Mouse (Mus musculus): ENCODE results near the gene Eif3i. TPM values are rescaled to one million over a fixed set of nuclear protein-coding genes. Genes with fewer than 3 reads are reported as not detected.
A peak's percentile ranks its signal among the peaks of the same experiment; 100 is the strongest.

The Eif3i gene
- polyA plus RNA-seq, 1 experiment from 2014 or later = 288 TPM

DNA sequence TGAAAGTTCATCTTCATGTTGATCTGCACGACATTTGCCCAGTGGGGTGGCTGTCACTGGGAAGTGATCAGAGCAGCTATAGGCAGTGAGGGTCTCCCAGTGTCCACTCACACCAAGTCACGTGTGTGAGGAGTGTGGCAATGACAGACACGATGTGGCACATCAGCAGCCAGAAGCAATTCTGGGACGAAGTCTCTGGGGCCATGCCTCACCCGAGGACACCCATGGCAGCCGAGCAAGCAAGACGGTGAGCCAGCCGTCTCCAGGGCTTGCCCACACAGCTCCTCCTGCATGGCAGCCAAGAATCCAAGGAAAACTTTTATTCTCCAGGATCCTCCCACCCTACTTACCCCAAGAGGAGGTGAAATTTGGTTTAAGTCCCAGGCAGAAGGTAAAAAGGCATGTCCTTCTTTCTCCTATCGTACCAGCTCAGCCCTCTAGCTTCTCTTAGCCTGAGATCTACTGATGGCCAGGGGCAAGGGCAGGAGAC lies 15.4 kb upstream of the Eif3i start:
- 90% methylated on average over 9 of the region's 9 CpGs for WGBS
- ATAC-seq (ENCODE audit: low read depth) (no peak), DNase-seq (ENCODE audit: low spot score) (no peak)
- no peak overlapping the region for H3K9ac ChIP-seq (ENCODE audit: low read depth, low read length)
- H3K36me3 ChIP-seq (ENCODE audit: control insufficient read depth, insufficient read depth, low read length) = peaks cover 23% of the 10 kb centered on the region
- no peak overlapping the region for H3K4me3 ChIP-seq (ENCODE audit: low read depth, low read length)
- no peak overlapping the region for H3K4me2 ChIP-seq (ENCODE audit: low read depth, low read length)
- H3K27ac ChIP-seq (replicated peaks; ENCODE audit: low read depth, low read length) = no peak overlapping the region
- H3K27me3 ChIP-seq (replicated peaks; ENCODE audit: control insufficient read depth, insufficient read depth, low read length) = no peaks in the 10 kb centered on the region
- no peaks in the 10 kb centered on the region for H3K9me3 ChIP-seq (ENCODE audit: control insufficient read depth, low read length)
- H3K4me1 ChIP-seq (ENCODE audit: control insufficient read depth, insufficient read depth, low read length) = peaks cover 5% of the 10 kb centered on the region; the same call in 1 of the 2 replicates

DNA sequence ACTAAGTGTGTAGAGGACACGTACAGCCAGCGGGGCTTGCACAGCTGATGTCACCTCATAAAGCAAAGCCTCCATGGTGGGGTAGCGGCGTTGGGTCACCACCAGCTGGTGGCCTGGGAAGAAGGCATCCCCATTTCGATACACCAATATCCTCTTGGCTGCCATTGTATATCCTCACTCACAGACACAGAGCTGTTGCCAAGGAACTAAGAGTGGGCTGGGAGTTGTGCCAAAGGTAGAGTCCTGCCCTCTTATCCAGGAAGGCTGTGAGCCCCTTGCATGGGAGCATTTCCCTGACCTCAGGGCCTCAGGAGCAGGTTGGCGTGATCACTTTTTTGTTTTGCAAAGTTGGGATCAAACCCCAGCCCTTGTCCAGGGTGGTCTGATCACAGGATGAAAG lies 13.6 kb upstream of the Eif3i start, which contains the start of gene Dcdc2b:
TSS of gene Dcdc2b (minus strand) at position 165 of the 400 bp plus-strand sequence.
- no peak for DNase-seq (ENCODE audit: low spot score)
- H3K4me3 ChIP-seq (ENCODE audit: low read depth, low read length) = no peak within 1 kb of the TSS
- 83% methylated on average over 6 of the region's 6 CpGs for whole genome bisulfite sequencing

DNA sequence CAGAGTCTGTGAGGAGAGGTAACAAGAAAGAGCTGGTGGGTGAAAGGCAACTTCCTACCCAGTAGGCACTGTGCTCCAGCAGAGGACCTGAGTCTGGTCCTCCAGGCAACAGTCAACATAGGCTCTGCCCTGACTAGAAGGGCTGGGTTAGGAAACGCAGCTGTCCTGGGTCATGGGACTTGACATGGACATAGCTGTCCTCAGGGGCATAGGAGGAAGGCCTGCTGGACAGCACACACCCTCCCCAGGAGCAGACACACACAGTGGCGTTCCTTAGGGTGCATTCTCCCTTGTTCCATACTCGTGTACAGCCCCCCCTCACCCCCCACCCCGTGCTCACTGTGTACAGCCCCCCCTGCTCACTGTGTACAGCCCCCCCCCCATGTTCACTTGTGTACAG lies 10.0 kb upstream of the Eif3i start:
- H3K4me2 ChIP-seq (ENCODE audit: low read depth, low read length) = no peak overlapping the region
- H3K4me1 ChIP-seq (ENCODE audit: control insufficient read depth, insufficient read depth, low read length) = no peaks in the 10 kb centered on the region
- H3K27ac ChIP-seq (replicated peaks; ENCODE audit: low read depth, low read length) = no peak overlapping the region
- no peak overlapping the region for H3K9ac ChIP-seq (ENCODE audit: low read depth, low read length)
- DNase-seq (ENCODE audit: low spot score) = no peak
- peak; percentile 16; the same call in 1 of the 2 replicates for ATAC-seq (ENCODE audit: low read depth)
- H3K4me3 ChIP-seq (ENCODE audit: low read depth, low read length) = no peak overlapping the region
- H3K27me3 ChIP-seq (replicated peaks; ENCODE audit: control insufficient read depth, insufficient read depth, low read length) = no peaks in the 10 kb centered on the region
- peaks cover 29% of the 10 kb centered on the region for H3K36me3 ChIP-seq (ENCODE audit: control insufficient read depth, insufficient read depth, low read length)
- WGBS = 70% methylated on average over 4 of the region's 4 CpGs
- H3K9me3 ChIP-seq (ENCODE audit: control insufficient read depth, low read length) = no peaks in the 10 kb centered on the region

More for the DNA sequence above, 13.6 kb upstream of the Eif3i start, which contains the start of gene Dcdc2b:
- Histone ChIP-seq H3K9ac (ENCODE audit: low read depth, low read length) (no peak within 1 kb of the TSS), H3K36me3 (ENCODE audit: control insufficient read depth, insufficient read depth, low read length) (peaks cover 23% of the 10 kb centered on the region), H3K4me2 (ENCODE audit: low read depth, low read length) (no peak within 1 kb of the TSS), H3K27ac (replicated peaks; ENCODE audit: low read depth, low read length) (no peak within 1 kb of the TSS), H3K4me1 (ENCODE audit: control insufficient read depth, insufficient read depth, low read length) (peaks cover 5% of the 10 kb centered on the region; the same call in 1 of the 2 replicates), H3K27me3 (replicated peaks; ENCODE audit: control insufficient read depth, insufficient read depth, low read length) (no peaks in the 10 kb centered on the region), H3K9me3 (ENCODE audit: control insufficient read depth, low read length) (no peaks in the 10 kb centered on the region)
- no peak for ATAC-seq (ENCODE audit: low read depth)

DNA sequence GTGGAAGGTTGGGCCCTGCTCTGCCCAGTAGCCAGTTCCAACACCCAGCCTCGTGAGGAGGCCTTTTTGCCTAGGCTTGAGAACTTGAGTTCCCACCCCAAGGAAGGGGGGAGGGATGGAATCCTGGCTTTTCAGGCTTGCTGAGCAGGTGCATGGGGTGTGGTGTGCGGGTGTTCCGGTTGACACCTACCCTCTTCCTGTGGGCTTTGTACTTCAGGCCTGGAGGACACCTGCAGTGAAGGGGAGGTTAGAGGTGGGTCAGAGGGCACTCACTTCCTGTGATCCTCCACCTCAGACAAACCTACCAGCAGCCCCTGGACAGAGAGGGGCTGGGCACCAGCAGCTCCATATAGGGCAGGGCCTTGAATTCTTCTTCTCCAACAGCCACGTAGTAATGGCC lies 9.6 kb upstream of the Eif3i start:
- no peak overlapping the region for H3K9ac ChIP-seq (ENCODE audit: low read depth, low read length)
- no peak for DNase-seq (ENCODE audit: low spot score)
- no peaks in the 10 kb centered on the region for H3K27me3 ChIP-seq (replicated peaks; ENCODE audit: control insufficient read depth, insufficient read depth, low read length)
- H3K9me3 ChIP-seq (ENCODE audit: control insufficient read depth, low read length) = no peaks in the 10 kb centered on the region
- no peak overlapping the region for H3K4me2 ChIP-seq (ENCODE audit: low read depth, low read length)
- H3K36me3 ChIP-seq (ENCODE audit: control insufficient read depth, insufficient read depth, low read length) = peaks cover 33% of the 10 kb centered on the region
- no peak overlapping the region for H3K4me3 ChIP-seq (ENCODE audit: low read depth, low read length)
- 94% methylated on average over 4 of the region's 4 CpGs for WGBS
- no peaks in the 10 kb centered on the region for H3K4me1 ChIP-seq (ENCODE audit: control insufficient read depth, insufficient read depth, low read length)
- H3K27ac ChIP-seq (replicated peaks; ENCODE audit: low read depth, low read length) = no peak overlapping the region
- no peak for ATAC-seq (ENCODE audit: low read depth)

DNA sequence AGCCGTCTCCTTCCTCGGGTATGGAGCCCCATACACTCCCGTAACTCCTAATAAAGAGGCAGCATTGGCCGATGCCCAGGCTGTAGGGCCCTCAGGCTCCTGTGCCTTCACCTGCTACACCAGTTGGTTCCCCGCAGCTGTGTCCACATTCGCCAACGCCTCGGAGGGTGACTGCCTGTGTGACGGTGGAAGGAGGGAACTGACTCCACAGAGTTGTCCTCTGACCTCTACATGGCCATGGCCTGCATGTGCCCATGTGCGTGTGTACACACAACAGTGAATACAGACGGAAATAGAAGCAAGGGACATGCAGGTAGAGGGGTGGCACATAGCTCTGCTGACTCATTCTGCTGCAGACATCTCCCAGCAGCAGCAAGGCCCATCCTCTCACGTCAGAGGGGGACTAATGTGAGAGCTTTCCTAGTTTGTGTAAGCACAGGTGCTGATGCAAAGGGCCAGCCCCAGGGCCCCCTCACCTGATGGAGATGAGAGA lies 8.7 kb upstream of the Eif3i start:
- Histone ChIP-seq H3K9ac (ENCODE audit: low read depth, low read length) (no peak overlapping the region), H3K27me3 (replicated peaks; ENCODE audit: control insufficient read depth, insufficient read depth, low read length) (no peaks in the 10 kb centered on the region), H3K4me3 (ENCODE audit: low read depth, low read length) (no peak overlapping the region), H3K27ac (replicated peaks; ENCODE audit: low read depth, low read length) (no peak overlapping the region), H3K4me1 (ENCODE audit: control insufficient read depth, insufficient read depth, low read length) (no peaks in the 10 kb centered on the region), H3K9me3 (ENCODE audit: control insufficient read depth, low read length) (no peaks in the 10 kb centered on the region), H3K36me3 (ENCODE audit: control insufficient read depth, insufficient read depth, low read length) (peaks cover 40% of the 10 kb centered on the region), H3K4me2 (ENCODE audit: low read depth, low read length) (no peak overlapping the region)
- no peak; the same call in 1 of the 2 replicates for ATAC-seq (ENCODE audit: low read depth)
- 77% methylated on average over 12 of the region's 12 CpGs for WGBS
- no peak for DNase-seq (ENCODE audit: low spot score)

DNA sequence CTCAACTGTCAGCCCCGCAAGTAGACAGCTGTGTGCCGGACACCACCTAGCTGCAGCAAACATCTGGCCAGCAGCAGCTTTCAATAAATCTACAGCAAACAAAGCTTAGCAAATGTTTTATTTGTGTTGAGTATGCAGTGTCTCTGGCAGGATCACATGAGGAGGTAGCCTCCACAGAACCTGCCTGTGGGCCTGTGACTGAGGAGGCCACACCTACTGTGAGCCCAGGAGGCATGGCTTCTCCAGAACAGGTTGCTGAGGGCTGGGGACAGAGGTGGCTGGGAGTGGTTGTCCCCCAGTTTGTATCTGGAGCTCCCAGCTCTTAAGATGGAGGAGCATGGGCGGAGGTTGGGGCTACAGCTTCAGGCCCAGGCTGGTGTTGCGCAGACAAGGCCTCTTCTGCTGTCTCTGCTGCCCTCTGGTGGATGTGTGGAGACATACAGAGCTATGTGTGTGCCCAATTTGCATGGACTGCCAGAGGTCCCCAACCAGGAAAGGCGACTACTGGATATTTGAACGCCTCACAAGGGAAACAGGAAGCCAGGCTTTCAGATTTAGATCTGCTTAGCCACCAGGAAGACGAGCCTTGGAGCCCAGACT lies 8.1 kb upstream of the Eif3i start:
- Histone ChIP-seq H3K9ac (ENCODE audit: low read depth, low read length) (peak overlapping the region; percentile 37; the same call in 1 of the 2 replicates), H3K27ac (replicated peaks; ENCODE audit: low read depth, low read length) (no peak overlapping the region; the same call in 1 of the 2 replicates), H3K27me3 (replicated peaks; ENCODE audit: control insufficient read depth, insufficient read depth, low read length) (no peaks in the 10 kb centered on the region), H3K36me3 (ENCODE audit: control insufficient read depth, insufficient read depth, low read length) (peaks cover 44% of the 10 kb centered on the region), H3K4me1 (ENCODE audit: control insufficient read depth, insufficient read depth, low read length) (no peaks in the 10 kb centered on the region), H3K9me3 (ENCODE audit: control insufficient read depth, low read length) (no peaks in the 10 kb centered on the region), H3K4me2 (ENCODE audit: low read depth, low read length) (no peak overlapping the region), H3K4me3 (ENCODE audit: low read depth, low read length) (no peak overlapping the region)
- DNase-seq (ENCODE audit: low spot score) (peak; percentile 90), ATAC-seq (ENCODE audit: low read depth) (peak; percentile 90)
- WGBS = 31% methylated on average over 7 of the region's 7 CpGs

DNA sequence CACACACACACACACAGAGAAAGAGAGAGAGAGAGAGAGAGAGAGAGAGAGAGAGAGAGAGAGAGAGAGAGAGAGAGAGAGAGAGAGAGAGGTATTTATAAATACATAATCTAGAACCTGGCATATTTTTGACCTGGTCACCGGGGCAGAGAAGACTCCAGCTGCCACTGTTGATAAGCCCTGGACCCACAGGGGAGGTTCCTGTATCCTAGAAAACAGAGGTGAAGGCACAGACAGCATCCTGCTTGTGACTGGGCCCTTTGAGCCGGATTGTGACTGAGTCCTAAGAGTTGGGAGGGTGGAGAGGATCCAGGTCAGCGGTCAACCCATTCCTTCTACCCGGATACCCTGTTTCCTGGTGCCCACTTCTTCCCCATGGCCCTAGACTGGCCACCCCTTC lies 11.6 kb downstream of the Eif3i start:
- WGBS = 68% methylated on average over 4 of the region's 4 CpGs
- no peaks in the 10 kb centered on the region for H3K9me3 ChIP-seq (ENCODE audit: control insufficient read depth, low read length)
- H3K27me3 ChIP-seq (replicated peaks; ENCODE audit: control insufficient read depth, insufficient read depth, low read length) = no peaks in the 10 kb centered on the region
- DNase-seq (ENCODE audit: low spot score) = no peak
- no peak overlapping the region for H3K4me3 ChIP-seq (ENCODE audit: low read depth, low read length)
- H3K27ac ChIP-seq (replicated peaks; ENCODE audit: low read depth, low read length) = no peak overlapping the region
- no peak overlapping the region for H3K9ac ChIP-seq (ENCODE audit: low read depth, low read length)
- H3K36me3 ChIP-seq (ENCODE audit: control insufficient read depth, insufficient read depth, low read length) = peaks cover 41% of the 10 kb centered on the region
- ATAC-seq (ENCODE audit: low read depth) = no peak
- H3K4me2 ChIP-seq (ENCODE audit: low read depth, low read length) = no peak overlapping the region
- no peaks in the 10 kb centered on the region; the same call in 1 of the 2 replicates for H3K4me1 ChIP-seq (ENCODE audit: control insufficient read depth, insufficient read depth, low read length)

DNA sequence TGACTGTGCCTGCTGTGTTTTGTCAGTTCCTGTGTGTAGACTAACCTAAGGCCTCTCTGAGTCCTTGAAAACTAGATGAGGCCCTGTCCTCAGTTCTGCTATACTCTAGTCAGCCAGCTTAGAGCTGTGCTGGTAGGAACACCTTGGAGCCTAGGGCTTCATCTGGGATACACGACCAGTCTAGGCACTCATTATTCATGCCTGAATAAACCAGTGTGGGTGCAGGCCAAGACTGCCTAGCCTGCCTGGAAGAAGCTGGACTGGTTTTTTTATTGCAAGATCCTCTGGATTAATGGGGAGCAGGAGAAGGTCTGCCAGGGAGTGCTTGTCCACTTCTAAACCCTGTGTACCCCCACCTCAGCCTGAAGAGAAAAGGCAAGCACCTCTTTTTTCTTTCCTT lies 13.5 kb downstream of the Eif3i start:
- peak; percentile 12 for DNase-seq (ENCODE audit: low spot score)
- WGBS = 40% methylated on average over 1 of the region's 1 CpGs

DNA sequence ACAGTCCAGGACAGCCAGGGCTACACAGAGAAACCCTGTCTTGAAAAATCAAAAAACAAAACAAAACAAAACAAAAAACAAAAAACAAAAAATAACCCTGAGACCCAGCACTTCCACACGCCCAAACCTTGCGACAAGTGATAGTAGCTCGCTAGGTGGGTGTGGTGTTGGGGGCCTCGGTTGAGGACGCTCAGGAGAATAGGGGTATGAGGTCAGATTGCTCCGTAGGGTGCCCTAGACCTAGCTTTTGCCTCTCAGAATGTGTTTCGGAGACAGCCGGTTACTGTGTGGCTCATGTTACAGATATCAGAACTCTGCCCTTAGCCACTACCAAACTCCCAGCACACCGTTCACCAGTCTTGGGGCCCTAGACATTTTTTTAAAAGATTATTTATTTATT lies 14.7 kb downstream of the Eif3i start:
- 71% methylated on average over 9 of the region's 9 CpGs for WGBS
- Histone ChIP-seq H3K27me3 (replicated peaks; ENCODE audit: control insufficient read depth, insufficient read depth, low read length) (no peaks in the 10 kb centered on the region), H3K9ac (ENCODE audit: low read depth, low read length) (no peak overlapping the region), H3K4me1 (ENCODE audit: control insufficient read depth, insufficient read depth, low read length) (no peaks in the 10 kb centered on the region; the same call in 1 of the 2 replicates), H3K4me2 (ENCODE audit: low read depth, low read length) (peak overlapping the region; percentile 68; the same call in 1 of the 2 replicates), H3K27ac (replicated peaks; ENCODE audit: low read depth, low read length) (no peak overlapping the region), H3K9me3 (ENCODE audit: control insufficient read depth, low read length) (no peaks in the 10 kb centered on the region), H3K36me3 (ENCODE audit: control insufficient read depth, insufficient read depth, low read length) (peaks cover 10% of the 10 kb centered on the region), H3K4me3 (ENCODE audit: low read depth, low read length) (no peak overlapping the region)
- DNase-seq (ENCODE audit: low spot score) (no peak), ATAC-seq (ENCODE audit: low read depth) (no peak)

More for the DNA sequence above, 13.5 kb downstream of the Eif3i start:
- no peak for ATAC-seq (ENCODE audit: low read depth)
- Histone ChIP-seq H3K36me3 (ENCODE audit: control insufficient read depth, insufficient read depth, low read length) (peaks cover 22% of the 10 kb centered on the region), H3K4me2 (ENCODE audit: low read depth, low read length) (no peak overlapping the region), H3K9me3 (ENCODE audit: control insufficient read depth, low read length) (no peaks in the 10 kb centered on the region), H3K27ac (replicated peaks; ENCODE audit: low read depth, low read length) (no peak overlapping the region), H3K9ac (ENCODE audit: low read depth, low read length) (no peak overlapping the region), H3K4me1 (ENCODE audit: control insufficient read depth, insufficient read depth, low read length) (no peaks in the 10 kb centered on the region; the same call in 1 of the 2 replicates), H3K27me3 (replicated peaks; ENCODE audit: control insufficient read depth, insufficient read depth, low read length) (no peaks in the 10 kb centered on the region), H3K4me3 (ENCODE audit: low read depth, low read length) (no peak overlapping the region)

All from embryonic facial prominence, embryonic 14.5 days (tissue).